Mouse (Mus musculus): ENCODE measurements around the gene Pced1b. TPM values are rescaled to one million over a fixed set of nuclear protein-coding genes. Genes with fewer than 3 reads are reported as not detected.

Pced1b gene
- polyA plus RNA-seq (2012; rRNA removed) = 1.2 and 2.3 TPM in 2 replicates

DNA sequence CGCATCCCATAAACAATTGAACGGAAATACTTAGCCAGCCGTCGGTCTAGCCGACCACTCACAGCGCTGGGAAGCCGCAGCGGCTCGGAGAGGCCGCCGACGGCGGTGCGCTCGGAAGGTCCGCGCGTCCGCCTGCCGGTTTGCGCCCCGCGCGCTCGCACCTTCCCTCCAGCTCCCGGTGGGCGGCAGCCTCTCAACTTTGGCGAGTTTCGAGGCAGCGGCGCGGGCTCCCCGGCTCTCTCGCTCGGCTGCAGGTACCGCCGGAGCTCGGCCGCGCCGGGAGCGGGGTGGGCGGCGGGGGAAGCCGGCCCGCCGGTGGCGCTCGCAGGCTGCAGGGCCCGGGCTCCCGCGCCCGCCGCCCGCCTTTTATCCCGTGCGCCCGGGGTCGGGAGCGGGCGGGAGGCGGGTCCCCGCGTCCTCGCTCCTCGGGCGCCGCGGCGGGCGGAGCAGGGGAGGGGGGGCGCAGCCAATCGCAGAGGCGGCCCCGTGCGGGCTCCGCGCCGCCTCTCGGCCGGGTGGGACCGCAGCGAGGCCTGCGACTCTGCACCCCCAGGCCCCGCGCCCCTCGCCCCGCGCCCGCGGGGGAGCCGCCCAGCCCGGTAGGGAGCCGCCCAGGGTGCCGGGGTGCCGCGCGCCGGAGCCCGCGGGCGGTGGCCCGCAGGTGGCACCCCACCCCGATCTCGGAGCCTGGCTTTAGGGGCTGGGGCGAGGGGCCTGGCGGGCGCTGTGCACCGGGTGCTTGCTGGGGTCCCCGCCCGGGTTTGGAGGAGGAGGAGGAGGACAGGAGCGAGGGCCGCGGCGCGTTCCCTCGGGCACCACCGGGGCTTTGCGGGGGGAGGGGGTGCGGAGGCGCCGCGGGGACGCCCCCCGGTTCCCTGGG lies at the start of gene Pced1b, which contains the start of gene Amigo2:
Gene Pced1b (plus strand): TSS at position 197 of the 880 bp plus-strand sequence.
Gene Amigo2 (minus strand): TSS at position 377 of the 880 bp plus-strand sequence.

Other genes starting within 250 kb of the Pced1b start
- gene Slc38a4, start 191.2 kb upstream of the Pced1b start, polyA plus RNA-seq (2012; rRNA removed) = 0.54 and 0.70 TPM in 2 replicates
- 0.14 and 0.35 TPM in 2 replicates for gene Amigo2, start 180 bp downstream of the Pced1b start, polyA plus RNA-seq (2012; rRNA removed)